Mouse (Mus musculus): ENCODE measurements around the gene Gm20219. TPM values are rescaled to one million over a fixed set of nuclear protein-coding genes. Genes with fewer than 3 reads are reported as not detected.

The Gm20219 gene
- polyA plus RNA-seq (2021; fragmentation: Nextera tagmentation), result not detected in 2 replicates
- long read RNA-seq, experiment 1, partial matches to known transcripts, result 1 of 1 reads
- long read RNA-seq, experiment 1, other reads (novel, unspliced or antisense), result 0 of 1 reads
- long read RNA-seq, experiment 2, result 0 reads

GRCm38 (mm10) chr17:56554122-56554551 lies at the start of gene Gm20219:
Gene Gm20219, minus strand, starts transcription at chr17:56554387.

GRCm38 (mm10) chr17:56584257-56585130 lies 30.3 kb upstream of the Gm20219 start, which contains the start of the genes Safb2 and Safb:
Gene Safb2, minus strand, starts transcription at chr17:56584585.
Gene Safb, plus strand, starts transcription at chr17:56584825.

GRCm38 (mm10) chr17:56512310-56512709 lies 41.9 kb downstream of the Gm20219 start, which contains the start of gene Znrf4:
Gene Znrf4, minus strand, starts transcription at chr17:56512431.

Other genes with a start within 250 kb of the Gm20219 start
- 25.3 and 26.4 TPM in 2 replicates for gene Kdm4b, start 228.3 kb downstream of the Gm20219 start, polyA plus RNA-seq (2021; fragmentation: Nextera tagmentation)
- gene Ptprs, start 77.9 kb downstream of the Gm20219 start, polyA plus RNA-seq (2021; fragmentation: Nextera tagmentation), result 187 and 245 TPM in 2 replicates
- gene Znrf4, start 42.0 kb downstream of the Gm20219 start, polyA plus RNA-seq (2021; fragmentation: Nextera tagmentation), result not detected in 2 replicates
- 13.1 and 13.4 TPM in 2 replicates for gene Safb2, start 30.2 kb upstream of the Gm20219 start, polyA plus RNA-seq (2021; fragmentation: Nextera tagmentation)
- 30.7 and 35.0 TPM in 2 replicates for gene Safb, start 30.4 kb upstream of the Gm20219 start, polyA plus RNA-seq (2021; fragmentation: Nextera tagmentation)
- gene 2410015M20Rik, start 55.4 kb upstream of the Gm20219 start, polyA plus RNA-seq (2021; fragmentation: Nextera tagmentation), result 467 and 517 TPM in 2 replicates
- 1,865 and 1,904 TPM in 2 replicates for gene Rpl36, start 59.0 kb upstream of the Gm20219 start, polyA plus RNA-seq (2021; fragmentation: Nextera tagmentation)
- gene Lonp1, start 72.5 kb upstream of the Gm20219 start, polyA plus RNA-seq (2021; fragmentation: Nextera tagmentation), result 31.6 and 34.6 TPM in 2 replicates
- 0.30 and 0.35 TPM in 2 replicates for gene Catsperd, start 73.8 kb upstream of the Gm20219 start, polyA plus RNA-seq (2021; fragmentation: Nextera tagmentation)
- 48.4 and 49.1 TPM in 2 replicates for gene Ranbp3, start 118.9 kb upstream of the Gm20219 start, polyA plus RNA-seq (2021; fragmentation: Nextera tagmentation)
- gene Ndufa11, start 163.4 kb upstream of the Gm20219 start, polyA plus RNA-seq (2021; fragmentation: Nextera tagmentation), result 1,051 and 1,264 TPM in 2 replicates
- gene Vmac, start 163.6 kb upstream of the Gm20219 start, polyA plus RNA-seq (2021; fragmentation: Nextera tagmentation), result 9.7 and 10.4 TPM in 2 replicates
- gene Nrtn, start 203.1 kb upstream of the Gm20219 start, polyA plus RNA-seq (2021; fragmentation: Nextera tagmentation), result 4.1 and 4.4 TPM in 2 replicates
- 22.2 and 22.6 TPM in 2 replicates for gene Dus3l, start 210.4 kb upstream of the Gm20219 start, polyA plus RNA-seq (2021; fragmentation: Nextera tagmentation)
- gene Prr22, start 215.9 kb upstream of the Gm20219 start, polyA plus RNA-seq (2021; fragmentation: Nextera tagmentation), result 0.14 TPM in 1 of 2 replicates, not detected in the other